Mouse (Mus musculus): ENCODE results near the gene 2410137M14Rik. TPM values are rescaled to one million over a fixed set of nuclear protein-coding genes. Genes with fewer than 3 reads are reported as not detected.

2410137M14Rik gene
- total and polyA plus RNA-seq, 3 experiments: not detected

DNA sequence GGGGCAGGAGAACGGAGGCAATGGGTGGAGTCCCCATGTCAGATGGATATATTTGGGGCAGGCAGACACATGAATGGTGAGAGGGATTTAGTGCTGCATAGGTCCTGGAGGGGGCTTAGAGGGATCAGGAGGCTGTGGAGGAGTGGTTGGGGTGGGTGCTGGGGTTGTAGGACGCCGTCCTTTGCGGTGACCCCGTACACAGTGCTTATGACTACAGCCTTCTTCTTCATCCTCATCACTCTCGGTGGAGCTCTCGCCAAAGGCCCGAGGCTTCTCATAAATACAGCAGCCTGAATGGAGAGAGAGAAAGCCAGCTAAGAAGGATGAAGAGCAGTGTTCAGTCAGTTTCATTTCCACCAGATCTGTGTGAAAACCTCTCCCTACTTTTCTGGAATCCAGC lies 31.8 kb downstream of the 2410137M14Rik start:
- H3K9me3 ChIP-seq (replicated peaks; ENCODE audit: insufficient read depth, low read length): no peaks in the 10 kb centered on the region
- H3K79me2 ChIP-seq (ENCODE audit: control insufficient read depth, insufficient read depth, low read length, poor library complexity): peaks cover 15% of the 10 kb centered on the region
- H3K9ac ChIP-seq (ENCODE audit: control insufficient read depth, low read depth, low read length, poor library complexity, severe bottlenecking): no peak overlapping the region
- DNase-seq (ENCODE audit: low read depth, low spot score): no peak
- no peak for TF ChIP-seq MEF2A (IDR thresholded peaks at IDR 0.05; ENCODE audit: extremely low read depth, insufficient replicate concordance, low read depth, low read length, poor library complexity, severe bottlenecking)
- TF ChIP-seq POLR2AphosphoS5 (IDR thresholded peaks at IDR 0.05; ENCODE audit: borderline replicate concordance, low read depth, low read length): no peak
- no peak for TF ChIP-seq ZKSCAN1 (IDR thresholded peaks at IDR 0.05; ENCODE audit: low read depth, low read length)
- no peak for TF ChIP-seq MYB (IDR thresholded peaks at IDR 0.05; ENCODE audit: low read depth, low read length)
- TF ChIP-seq ZC3H11A (IDR thresholded peaks at IDR 0.05; ENCODE audit: low read depth, low read length): no peak
- TF ChIP-seq EP300 (IDR thresholded peaks at IDR 0.05; ENCODE audit: low read depth in 1 of 2, low read length in 2 of 2): no peak
- no peak for TF ChIP-seq ZMIZ1 (IDR thresholded peaks at IDR 0.05; ENCODE audit: low read depth, low read length)
- TF ChIP-seq CHD1 (IDR thresholded peaks at IDR 0.05; ENCODE audit: low read depth, low read length): no peak
- no peak for TF ChIP-seq MYC (IDR thresholded peaks at IDR 0.05; ENCODE audit: low read depth, low read length)
- TF ChIP-seq MAZ (IDR thresholded peaks at IDR 0.05; ENCODE audit: low read depth, low read length): no peak
- TF ChIP-seq TAL1 (IDR thresholded peaks at IDR 0.05; ENCODE audit: low read length): no peak
- TF ChIP-seq TCF12 (IDR thresholded peaks at IDR 0.05; ENCODE audit: low read depth, low read length): no peak
- TF ChIP-seq MXI1 (IDR thresholded peaks at IDR 0.05; ENCODE audit: low read depth, low read length): no peak
- TF ChIP-seq RAD21 (IDR thresholded peaks at IDR 0.05; ENCODE audit: low read depth, low read length): no peak
- H3K27ac ChIP-seq (ENCODE audit: control insufficient read depth, low read depth, low read length): no peak overlapping the region
- peaks cover 0 to 9% of the 10 kb centered on the region in 2 experiments; a peak in 2 of 4 replicates for H3K36me3 ChIP-seq (ENCODE audit: control insufficient read depth in 1 of 2, insufficient read depth in 2 of 2, low read length in 2 of 2)
- H3K27me3 ChIP-seq (ENCODE audit: control insufficient read depth in 1 of 2, insufficient read depth in 2 of 2, low read length in 2 of 2): no peaks in the 10 kb centered on the region
- no peak overlapping the region for H3K4me3 ChIP-seq (ENCODE audit: control insufficient read depth in 1 of 2, insufficient read depth in 1 of 2, low read depth in 2 of 2, low read length in 2 of 2)
- no peaks in the 10 kb centered on the region for H3K4me1 ChIP-seq (ENCODE audit: control insufficient read depth in 1 of 2, insufficient read depth in 2 of 2, low read length in 2 of 2)

GRCm38 (mm10) chr17:36948286-36948685 lies 32.8 kb downstream of the 2410137M14Rik start:
- Histone ChIP-seq H3K4me1 (ENCODE audit: control insufficient read depth in 1 of 2, insufficient read depth in 2 of 2, low read length in 2 of 2) (no peaks in the 10 kb centered on the region), H3K27me3 (ENCODE audit: control insufficient read depth in 1 of 2, insufficient read depth in 2 of 2, low read length in 2 of 2) (no peaks in the 10 kb centered on the region), H3K79me2 (ENCODE audit: control insufficient read depth, insufficient read depth, low read length, poor library complexity) (peaks cover 15% of the 10 kb centered on the region), H3K27ac (ENCODE audit: control insufficient read depth, low read depth, low read length) (no peak overlapping the region), H3K9me3 (replicated peaks; ENCODE audit: insufficient read depth, low read length) (no peaks in the 10 kb centered on the region), H3K36me3 (ENCODE audit: control insufficient read depth in 1 of 2, insufficient read depth in 2 of 2, low read length in 2 of 2) (peaks cover 0 to 9% of the 10 kb centered on the region in 2 experiments; a peak in 2 of 4 replicates), H3K4me3 (ENCODE audit: control insufficient read depth in 1 of 2, insufficient read depth in 1 of 2, low read depth in 2 of 2, low read length in 2 of 2) (no peak overlapping the region), H3K9ac (ENCODE audit: control insufficient read depth, low read depth, low read length, poor library complexity, severe bottlenecking) (no peak overlapping the region)
- TF ChIP-seq RAD21 (IDR thresholded peaks at IDR 0.05; ENCODE audit: low read depth, low read length) (no peak), MYC (IDR thresholded peaks at IDR 0.05; ENCODE audit: low read depth, low read length) (no peak), POLR2A (IDR thresholded peaks at IDR 0.05; ENCODE audit: control insufficient read depth in 1 of 2, insufficient read depth in 1 of 2, low read depth in 1 of 2, low read length in 2 of 2, poor library complexity in 1 of 2) (no peak), ZC3H11A (IDR thresholded peaks at IDR 0.05; ENCODE audit: low read depth, low read length) (no peak), POLR2AphosphoS2 (IDR thresholded peaks at IDR 0.05; ENCODE audit: low read length) (no peak), USF2 (IDR thresholded peaks at IDR 0.05; ENCODE audit: borderline replicate concordance in 1 of 2, insufficient read depth in 1 of 2, low read depth in 1 of 2, low read length in 2 of 2) (no peak), CTCF (IDR thresholded peaks at IDR 0.05 in 2 of 3, conservative IDR thresholded peaks at IDR 0.05 in 1 of 3; ENCODE audit: control insufficient read depth in 1 of 3, insufficient read depth in 1 of 3, low read depth in 2 of 3, low read length in 3 of 3, poor library complexity in 1 of 3, severe bottlenecking in 1 of 3) (no peak), ZKSCAN1 (IDR thresholded peaks at IDR 0.05; ENCODE audit: low read depth, low read length) (no peak), E2F4 (IDR thresholded peaks at IDR 0.05; ENCODE audit: borderline replicate concordance, low read depth, low read length) (no peak), ETS1 (IDR thresholded peaks at IDR 0.05; ENCODE audit: low read depth, low read length) (no peak), MAFK (IDR thresholded peaks at IDR 0.05; ENCODE audit: borderline replicate concordance, low read depth, low read length) (no peak), KAT2A (conservative IDR thresholded peaks at IDR 0.05; ENCODE audit: low read depth, low read length) (no peak), NRF1 (IDR thresholded peaks at IDR 0.05; ENCODE audit: insufficient read depth, low read depth, low read length, poor library complexity, severe bottlenecking) (no peak), POLR2AphosphoS5 (IDR thresholded peaks at IDR 0.05; ENCODE audit: borderline replicate concordance, low read depth, low read length) (no peak), MXI1 (IDR thresholded peaks at IDR 0.05; ENCODE audit: low read depth, low read length) (no peak)
- no peak for DNase-seq (ENCODE audit: low read depth, low spot score)

Data from MEL (cell line).